Mouse (Mus musculus): ENCODE data around the gene P2rx5.

P2rx5 gene

GRCm38 (mm10) chr11:73159957-73160810 is at the start of gene P2rx5:
TSS of gene P2rx5 (plus strand) at chr11:73160421.
- DNase-seq (ENCODE audit: low spot score in 2 of 2): no peak

GRCm38 (mm10) chr11:73111414-73111813 is 48.8 kb upstream of the P2rx5 start:
- DNase-seq (ENCODE audit: low spot score in 2 of 2): no peak

GRCm38 (mm10) chr11:73126495-73126894 is 33.7 kb upstream of the P2rx5 start:
- DNase-seq (ENCODE audit: low spot score in 2 of 2): no peak

GRCm38 (mm10) chr11:73131020-73131419 is 29.2 kb upstream of the P2rx5 start:
- peak in 1 of 2 experiments; percentile 13 for DNase-seq (ENCODE audit: low spot score in 2 of 2)

- no peak for DNase-seq (ENCODE audit: low spot score in 2 of 2)
Measured at GRCm38 (mm10) chr11:73132999-73133398, 27.2 kb upstream of the P2rx5 start.

GRCm38 (mm10) chr11:73134222-73134621 is 26.0 kb upstream of the P2rx5 start:
- DNase-seq (ENCODE audit: low spot score in 2 of 2): no peak

- DNase-seq (ENCODE audit: low spot score in 2 of 2): no peak
Measured at GRCm38 (mm10) chr11:73136587-73136986, 23.6 kb upstream of the P2rx5 start.

GRCm38 (mm10) chr11:73137116-73137515 is 23.1 kb upstream of the P2rx5 start:
- no peak for DNase-seq (ENCODE audit: low spot score in 2 of 2)

- peak; percentile 63 to 77 for DNase-seq (ENCODE audit: low spot score in 2 of 2)
Measured at GRCm38 (mm10) chr11:73137591-73138501, 22.4 kb upstream of the P2rx5 start, which contains the start of gene Haspin. TSS of gene Haspin (minus strand) at chr11:73138294.

GRCm38 (mm10) chr11:73144261-73144681 is 15.9 kb upstream of the P2rx5 start:
- DNase-seq (ENCODE audit: low spot score in 2 of 2): no peak

- DNase-seq (ENCODE audit: low spot score in 2 of 2): no peak
Measured at GRCm38 (mm10) chr11:73146026-73146974, 13.9 kb upstream of the P2rx5 start.

GRCm38 (mm10) chr11:73146975-73147365 is 13.3 kb upstream of the P2rx5 start:
- no peak for DNase-seq (ENCODE audit: low spot score in 2 of 2)

- no peak for DNase-seq (ENCODE audit: low spot score in 2 of 2)
Measured at GRCm38 (mm10) chr11:73148209-73148608, 12.0 kb upstream of the P2rx5 start.

- no peak for DNase-seq (ENCODE audit: low spot score in 2 of 2)
Measured at GRCm38 (mm10) chr11:73155071-73155470, 5.2 kb upstream of the P2rx5 start.

- no peak for DNase-seq (ENCODE audit: low spot score in 2 of 2)
Measured at GRCm38 (mm10) chr11:73160811-73161200, 585 bp downstream of the P2rx5 start.

GRCm38 (mm10) chr11:73161616-73162015 is 1.4 kb downstream of the P2rx5 start:
- no peak for DNase-seq (ENCODE audit: low spot score in 2 of 2)

- no peak for DNase-seq (ENCODE audit: low spot score in 2 of 2)
Measured at GRCm38 (mm10) chr11:73162284-73162683, 2.1 kb downstream of the P2rx5 start.

GRCm38 (mm10) chr11:73168071-73168470 is 7.8 kb downstream of the P2rx5 start:
- no peak for DNase-seq (ENCODE audit: low spot score in 2 of 2)

GRCm38 (mm10) chr11:73168576-73168975 is 8.4 kb downstream of the P2rx5 start:
- DNase-seq (ENCODE audit: low spot score in 2 of 2): no peak

- DNase-seq (ENCODE audit: low spot score in 2 of 2): peak; percentile 19 to 25
Measured at GRCm38 (mm10) chr11:73169231-73169630, 9.0 kb downstream of the P2rx5 start.

- DNase-seq (ENCODE audit: low spot score in 2 of 2): no peak
Measured at GRCm38 (mm10) chr11:73172186-73172585, 12.0 kb downstream of the P2rx5 start.
